Mouse (Mus musculus): Measurements from ENCODE around the gene Pnpo.

The Pnpo gene

GRCm38 (mm10) chr11:96972906-96973305 is 29.1 kb upstream of the Pnpo start:
- no peak for ATAC-seq (ENCODE audit: insufficient number of reproducible peaks, low FRiP score, low TSS enrichment)

GRCm38 (mm10) chr11:96970341-96970740 is 26.6 kb upstream of the Pnpo start:
- ATAC-seq (ENCODE audit: insufficient number of reproducible peaks, low FRiP score, low TSS enrichment): no peak

GRCm38 (mm10) chr11:96969746-96970145 is 26.0 kb upstream of the Pnpo start:
- peak; percentile 85; the same call in 1 of the 2 replicates for ATAC-seq (ENCODE audit: insufficient number of reproducible peaks, low FRiP score, low TSS enrichment)

GRCm38 (mm10) chr11:96969280-96969722 is 25.5 kb upstream of the Pnpo start:
- ATAC-seq (ENCODE audit: insufficient number of reproducible peaks, low FRiP score, low TSS enrichment): no peak

GRCm38 (mm10) chr11:96968476-96968875 is 24.7 kb upstream of the Pnpo start:
- ATAC-seq (ENCODE audit: insufficient number of reproducible peaks, low FRiP score, low TSS enrichment): no peak

GRCm38 (mm10) chr11:96967544-96968269 is 23.9 kb upstream of the Pnpo start:
- no peak for ATAC-seq (ENCODE audit: insufficient number of reproducible peaks, low FRiP score, low TSS enrichment)

- no peak for ATAC-seq (ENCODE audit: insufficient number of reproducible peaks, low FRiP score, low TSS enrichment)
These were observed 23.2 kb upstream of the Pnpo start for GRCm38 (mm10) chr11:96966914-96967543.

GRCm38 (mm10) chr11:96966172-96966571 is 22.4 kb upstream of the Pnpo start:
- no peak for ATAC-seq (ENCODE audit: insufficient number of reproducible peaks, low FRiP score, low TSS enrichment)

- peak; percentile 75; the same call in 1 of the 2 replicates for ATAC-seq (ENCODE audit: insufficient number of reproducible peaks, low FRiP score, low TSS enrichment)
These were observed 19.8 kb upstream of the Pnpo start for GRCm38 (mm10) chr11:96963580-96963979.

GRCm38 (mm10) chr11:96957061-96957805 is 13.4 kb upstream of the Pnpo start:
- ATAC-seq (ENCODE audit: insufficient number of reproducible peaks, low FRiP score, low TSS enrichment): no peak

GRCm38 (mm10) chr11:96956009-96956724 is 12.4 kb upstream of the Pnpo start:
- no peak for ATAC-seq (ENCODE audit: insufficient number of reproducible peaks, low FRiP score, low TSS enrichment)

- ATAC-seq (ENCODE audit: insufficient number of reproducible peaks, low FRiP score, low TSS enrichment): no peak
These were observed 11.3 kb upstream of the Pnpo start for GRCm38 (mm10) chr11:96955094-96955493.

GRCm38 (mm10) chr11:96952896-96953295 is 9.1 kb upstream of the Pnpo start:
- no peak for ATAC-seq (ENCODE audit: insufficient number of reproducible peaks, low FRiP score, low TSS enrichment)

- ATAC-seq (ENCODE audit: insufficient number of reproducible peaks, low FRiP score, low TSS enrichment): no peak
These were observed 8.6 kb upstream of the Pnpo start for GRCm38 (mm10) chr11:96952426-96952825.

- no peak for ATAC-seq (ENCODE audit: insufficient number of reproducible peaks, low FRiP score, low TSS enrichment)
These were observed 7.0 kb upstream of the Pnpo start for GRCm38 (mm10) chr11:96950767-96951166.

- no peak for ATAC-seq (ENCODE audit: insufficient number of reproducible peaks, low FRiP score, low TSS enrichment)
These were observed 4.1 kb upstream of the Pnpo start for GRCm38 (mm10) chr11:96947849-96948248.

GRCm38 (mm10) chr11:96946498-96946897 is 2.7 kb upstream of the Pnpo start:
- no peak for ATAC-seq (ENCODE audit: insufficient number of reproducible peaks, low FRiP score, low TSS enrichment)

- no peak for ATAC-seq (ENCODE audit: insufficient number of reproducible peaks, low FRiP score, low TSS enrichment)
These were observed 1.2 kb upstream of the Pnpo start for GRCm38 (mm10) chr11:96944844-96945580.

GRCm38 (mm10) chr11:96941989-96942590 is 1.7 kb downstream of the Pnpo start:
- ATAC-seq (ENCODE audit: insufficient number of reproducible peaks, low FRiP score, low TSS enrichment): no peak

Data from cerebellum, adult (tissue).